Mouse (Mus musculus): ENCODE measurements around the gene Txnrd3. TPM values are rescaled to one million over a fixed set of nuclear protein-coding genes. Genes with fewer than 3 reads are reported as not detected.

Txnrd3 gene
- polyA plus RNA-seq, 1 experiment from 2014 or later: 17.7 TPM

- H3K27me3 ChIP-seq: 0 out of 2 replicates have a peak, but pooled peaks cover 3% of the 10 kb centered on the region
- peaks cover 3% of the 10 kb centered on the region; the same call in 1 of the 2 replicates for H3K4me1 ChIP-seq
- 20% methylated on average over 10 of the region's 10 CpGs for WGBS
- no peak overlapping the region for H3K4me3 ChIP-seq (replicated peaks)
- no peak overlapping the region for H3K4me2 ChIP-seq
- no peak overlapping the region for H3K9ac ChIP-seq
- ATAC-seq (replicated peaks; ENCODE audit: low FRiP score): peak; percentile 80
- H3K36me3 ChIP-seq: peaks cover 12% of the 10 kb centered on the region
- H3K9me3 ChIP-seq (replicated peaks): no peaks in the 10 kb centered on the region
- H3K27ac ChIP-seq: no peak overlapping the region
Measured at GRCm38 (mm10) chr6:89679291-89679835, 35.6 kb downstream of the Txnrd3 start.

- Histone ChIP-seq H3K27me3 (0 out of 2 replicates have a peak, but pooled peaks cover 3% of the 10 kb centered on the region), H3K4me3 (replicated peaks) (no peak overlapping the region), H3K9ac (no peak overlapping the region), H3K4me1 (peaks cover 3% of the 10 kb centered on the region; the same call in 1 of the 2 replicates), H3K4me2 (no peak overlapping the region), H3K36me3 (peaks cover 6% of the 10 kb centered on the region), H3K9me3 (replicated peaks) (no peaks in the 10 kb centered on the region), H3K27ac (no peak overlapping the region)
- WGBS: 11% methylated on average over 8 of the region's 8 CpGs
- ATAC-seq (replicated peaks; ENCODE audit: low FRiP score): peak; percentile 71
Measured at GRCm38 (mm10) chr6:89680155-89680554, 36.4 kb downstream of the Txnrd3 start.

- Histone ChIP-seq H3K9me3 (replicated peaks) (no peaks in the 10 kb centered on the region), H3K27ac (no peak overlapping the region), H3K27me3 (0 out of 2 replicates have a peak, but pooled peaks cover 3% of the 10 kb centered on the region), H3K4me3 (replicated peaks) (no peak overlapping the region), H3K4me1 (peaks cover 3% of the 10 kb centered on the region; the same call in 1 of the 2 replicates), H3K4me2 (no peak overlapping the region), H3K36me3 (no peaks in the 10 kb centered on the region), H3K9ac (no peak overlapping the region)
- no peak for ATAC-seq (replicated peaks; ENCODE audit: low FRiP score)
- WGBS: 44% methylated on average over 1 of the region's 1 CpGs
Measured at GRCm38 (mm10) chr6:89684231-89684630, 40.4 kb downstream of the Txnrd3 start.

GRCm38 (mm10) chr6:89687100-89687499, 43.3 kb downstream of the Txnrd3 start:
- WGBS: 46% methylated on average over 1 of the region's 1 CpGs
- no peaks in the 10 kb centered on the region for H3K4me1 ChIP-seq

GRCm38 (mm10) chr6:89706624-89707023, 62.8 kb downstream of the Txnrd3 start:
- no peak overlapping the region for H3K4me2 ChIP-seq
- WGBS: 69% methylated on average over 2 of the region's 2 CpGs
- H3K27ac ChIP-seq: no peak overlapping the region
- no peaks in the 10 kb centered on the region for H3K9me3 ChIP-seq (replicated peaks)
- ATAC-seq (replicated peaks; ENCODE audit: low FRiP score): no peak
- H3K4me3 ChIP-seq (replicated peaks): no peak overlapping the region
- H3K36me3 ChIP-seq: no peaks in the 10 kb centered on the region
- no peaks in the 10 kb centered on the region for H3K27me3 ChIP-seq
- no peak overlapping the region for H3K9ac ChIP-seq
- H3K4me1 ChIP-seq: no peaks in the 10 kb centered on the region

More at GRCm38 (mm10) chr6:89687100-89687499, 43.3 kb downstream of the Txnrd3 start:
- Histone ChIP-seq H3K36me3 (no peaks in the 10 kb centered on the region), H3K27ac (no peak overlapping the region), H3K4me3 (replicated peaks) (no peak overlapping the region), H3K27me3 (0 out of 2 replicates have a peak, but pooled peaks cover 1% of the 10 kb centered on the region), H3K4me2 (no peak overlapping the region), H3K9me3 (replicated peaks) (no peaks in the 10 kb centered on the region), H3K9ac (no peak overlapping the region)
- ATAC-seq (replicated peaks; ENCODE audit: low FRiP score): peak; percentile 66; the same call in 1 of the 2 replicates

- no peaks in the 10 kb centered on the region for H3K4me1 ChIP-seq
- no peak for ATAC-seq (replicated peaks; ENCODE audit: low FRiP score)
- no peak within 1 kb of the TSS for H3K27ac ChIP-seq
- H3K27me3 ChIP-seq: no peaks in the 10 kb centered on the region
- no peaks in the 10 kb centered on the region for H3K36me3 ChIP-seq
- H3K9ac ChIP-seq: no peak within 1 kb of the TSS
- H3K9me3 ChIP-seq (replicated peaks): no peaks in the 10 kb centered on the region
- H3K4me3 ChIP-seq (replicated peaks): no peak within 1 kb of the TSS
- H3K4me2 ChIP-seq: no peak within 1 kb of the TSS
- 84% methylated on average over 4 of the region's 4 CpGs for WGBS
Measured at GRCm38 (mm10) chr6:89707240-89707639, 63.5 kb downstream of the Txnrd3 start, which contains the start of gene Vmn1r40. TSS of gene Vmn1r40 (plus strand) at chr6:89707540.

- Histone ChIP-seq H3K9me3 (replicated peaks) (no peaks in the 10 kb centered on the region), H3K9ac (no peak overlapping the region), H3K4me3 (replicated peaks) (no peak overlapping the region), H3K36me3 (no peaks in the 10 kb centered on the region), H3K27ac (no peak overlapping the region), H3K27me3 (no peaks in the 10 kb centered on the region), H3K4me1 (no peaks in the 10 kb centered on the region), H3K4me2 (no peak overlapping the region)
- no peak for ATAC-seq (replicated peaks; ENCODE audit: low FRiP score)
Measured at GRCm38 (mm10) chr6:89718051-89718450, 74.3 kb downstream of the Txnrd3 start.

Other genes with a start within 250 kb of the Txnrd3 start
- gene Chchd6, start 48.3 kb upstream of the Txnrd3 start, polyA plus RNA-seq (2015; fragmentation: Nextera tagmentation; extraction: Ambion mirVana): 62.2 and 63.8 TPM in 2 replicates
- not detected in 2 replicates for gene Vmn1r40, start 63.6 kb downstream of the Txnrd3 start, polyA plus RNA-seq (2015; fragmentation: Nextera tagmentation; extraction: Ambion mirVana)
- gene Vmn1r41, start 96.8 kb downstream of the Txnrd3 start, polyA plus RNA-seq (2015; fragmentation: Nextera tagmentation; extraction: Ambion mirVana): not detected in 2 replicates
- gene Vmn1r42, start 232.4 kb downstream of the Txnrd3 start, polyA plus RNA-seq (2015; fragmentation: Nextera tagmentation; extraction: Ambion mirVana): not detected in 2 replicates
- gene Vmn1r43, start 232.4 kb downstream of the Txnrd3 start, polyA plus RNA-seq (2015; fragmentation: Nextera tagmentation; extraction: Ambion mirVana): not detected in 2 replicates
- not detected in 2 replicates for gene Vmn1r44, start 239.7 kb downstream of the Txnrd3 start, polyA plus RNA-seq (2015; fragmentation: Nextera tagmentation; extraction: Ambion mirVana)